Mouse (Mus musculus): ENCODE results near the gene B3glct. TPM values are rescaled to one million over a fixed set of nuclear protein-coding genes. Genes with fewer than 3 reads are reported as not detected.

B3glct gene
- polyA plus RNA-seq, 1 experiment from 2014 or later = 15.4 TPM

GRCm38 (mm10) chr5:149642783-149643509 is 35.1 kb upstream of the B3glct start:
- Histone ChIP-seq H3K9ac (ENCODE audit: low read depth, low read length) (no peak overlapping the region), H3K27ac (replicated peaks; ENCODE audit: low read depth, low read length) (no peak overlapping the region), H3K4me1 (ENCODE audit: control insufficient read depth, insufficient read depth, low read length) (no peaks in the 10 kb centered on the region), H3K36me3 (ENCODE audit: control insufficient read depth, insufficient read depth, low read length) (no peaks in the 10 kb centered on the region), H3K27me3 (replicated peaks; ENCODE audit: control insufficient read depth, insufficient read depth, low read length) (no peaks in the 10 kb centered on the region), H3K4me2 (ENCODE audit: low read depth, low read length) (no peak overlapping the region), H3K4me3 (ENCODE audit: low read depth, low read length) (no peak overlapping the region), H3K9me3 (ENCODE audit: control insufficient read depth, low read length) (no peaks in the 10 kb centered on the region)
- ATAC-seq (ENCODE audit: low read depth) (no peak), DNase-seq (ENCODE audit: low spot score) (no peak)
- 74% methylated on average over 11 of the region's 11 CpGs for WGBS

- Histone ChIP-seq H3K36me3 (ENCODE audit: control insufficient read depth, insufficient read depth, low read length) (no peaks in the 10 kb centered on the region), H3K4me1 (ENCODE audit: control insufficient read depth, insufficient read depth, low read length) (no peaks in the 10 kb centered on the region), H3K9ac (ENCODE audit: low read depth, low read length) (no peak overlapping the region), H3K4me3 (ENCODE audit: low read depth, low read length) (no peak overlapping the region), H3K27ac (replicated peaks; ENCODE audit: low read depth, low read length) (no peak overlapping the region), H3K27me3 (replicated peaks; ENCODE audit: control insufficient read depth, insufficient read depth, low read length) (no peaks in the 10 kb centered on the region), H3K4me2 (ENCODE audit: low read depth, low read length) (no peak overlapping the region), H3K9me3 (ENCODE audit: control insufficient read depth, low read length) (no peaks in the 10 kb centered on the region)
- ATAC-seq (ENCODE audit: low read depth) (no peak), DNase-seq (ENCODE audit: low spot score) (no peak)
- WGBS = 62% methylated on average over 8 of the region's 8 CpGs
Observed at GRCm38 (mm10) chr5:149647367-149648115, 30.5 kb upstream of the B3glct start.

GRCm38 (mm10) chr5:149648196-149648595 is 29.8 kb upstream of the B3glct start:
- H3K4me3 ChIP-seq (ENCODE audit: low read depth, low read length) = no peak overlapping the region
- H3K9me3 ChIP-seq (ENCODE audit: control insufficient read depth, low read length) = no peaks in the 10 kb centered on the region
- WGBS = 54% methylated on average over 4 of the region's 4 CpGs
- ATAC-seq (ENCODE audit: low read depth) (no peak), DNase-seq (ENCODE audit: low spot score) (no peak)
- no peaks in the 10 kb centered on the region for H3K36me3 ChIP-seq (ENCODE audit: control insufficient read depth, insufficient read depth, low read length)
- no peak overlapping the region for H3K4me2 ChIP-seq (ENCODE audit: low read depth, low read length)
- no peaks in the 10 kb centered on the region for H3K27me3 ChIP-seq (replicated peaks; ENCODE audit: control insufficient read depth, insufficient read depth, low read length)
- no peak overlapping the region for H3K9ac ChIP-seq (ENCODE audit: low read depth, low read length)
- no peaks in the 10 kb centered on the region for H3K4me1 ChIP-seq (ENCODE audit: control insufficient read depth, insufficient read depth, low read length)
- no peak overlapping the region for H3K27ac ChIP-seq (replicated peaks; ENCODE audit: low read depth, low read length)

- Histone ChIP-seq H3K4me1 (ENCODE audit: control insufficient read depth, insufficient read depth, low read length) (no peaks in the 10 kb centered on the region), H3K27ac (replicated peaks; ENCODE audit: low read depth, low read length) (no peak overlapping the region), H3K36me3 (ENCODE audit: control insufficient read depth, insufficient read depth, low read length) (no peaks in the 10 kb centered on the region), H3K4me3 (ENCODE audit: low read depth, low read length) (no peak overlapping the region), H3K4me2 (ENCODE audit: low read depth, low read length) (no peak overlapping the region), H3K27me3 (replicated peaks; ENCODE audit: control insufficient read depth, insufficient read depth, low read length) (no peaks in the 10 kb centered on the region), H3K9me3 (ENCODE audit: control insufficient read depth, low read length) (no peaks in the 10 kb centered on the region), H3K9ac (ENCODE audit: low read depth, low read length) (no peak overlapping the region)
- DNase-seq (ENCODE audit: low spot score) = no peak
- ATAC-seq (ENCODE audit: low read depth) = no peak
- WGBS = 75% methylated on average over 6 of the region's 6 CpGs
Observed at GRCm38 (mm10) chr5:149648895-149649406, 29.1 kb upstream of the B3glct start.

GRCm38 (mm10) chr5:149649499-149650178 is 28.4 kb upstream of the B3glct start:
- no peaks in the 10 kb centered on the region for H3K4me1 ChIP-seq (ENCODE audit: control insufficient read depth, insufficient read depth, low read length)
- no peaks in the 10 kb centered on the region for H3K36me3 ChIP-seq (ENCODE audit: control insufficient read depth, insufficient read depth, low read length)
- DNase-seq (ENCODE audit: low spot score) (no peak), ATAC-seq (ENCODE audit: low read depth) (no peak)
- 84% methylated on average over 14 of the region's 14 CpGs for WGBS
- H3K4me2 ChIP-seq (ENCODE audit: low read depth, low read length) = no peak overlapping the region
- no peak overlapping the region for H3K4me3 ChIP-seq (ENCODE audit: low read depth, low read length)
- H3K27ac ChIP-seq (replicated peaks; ENCODE audit: low read depth, low read length) = no peak overlapping the region
- no peaks in the 10 kb centered on the region for H3K9me3 ChIP-seq (ENCODE audit: control insufficient read depth, low read length)
- H3K9ac ChIP-seq (ENCODE audit: low read depth, low read length) = no peak overlapping the region
- H3K27me3 ChIP-seq (replicated peaks; ENCODE audit: control insufficient read depth, insufficient read depth, low read length) = no peaks in the 10 kb centered on the region

- ATAC-seq (ENCODE audit: low read depth) (no peak), DNase-seq (ENCODE audit: low spot score) (no peak)
- Histone ChIP-seq H3K9ac (ENCODE audit: low read depth, low read length) (no peak overlapping the region), H3K4me2 (ENCODE audit: low read depth, low read length) (no peak overlapping the region), H3K9me3 (ENCODE audit: control insufficient read depth, low read length) (no peaks in the 10 kb centered on the region), H3K36me3 (ENCODE audit: control insufficient read depth, insufficient read depth, low read length) (no peaks in the 10 kb centered on the region), H3K27ac (replicated peaks; ENCODE audit: low read depth, low read length) (no peak overlapping the region), H3K27me3 (replicated peaks; ENCODE audit: control insufficient read depth, insufficient read depth, low read length) (no peaks in the 10 kb centered on the region), H3K4me1 (ENCODE audit: control insufficient read depth, insufficient read depth, low read length) (no peaks in the 10 kb centered on the region), H3K4me3 (ENCODE audit: low read depth, low read length) (no peak overlapping the region)
- 59% methylated on average over 4 of the region's 4 CpGs for WGBS
Observed at GRCm38 (mm10) chr5:149650179-149650553, 27.9 kb upstream of the B3glct start.

GRCm38 (mm10) chr5:149655636-149656035 is 22.4 kb upstream of the B3glct start:
- 83% methylated on average over 9 of the region's 9 CpGs for WGBS
- Histone ChIP-seq H3K9me3 (ENCODE audit: control insufficient read depth, low read length) (no peaks in the 10 kb centered on the region), H3K27ac (replicated peaks; ENCODE audit: low read depth, low read length) (no peak overlapping the region), H3K36me3 (ENCODE audit: control insufficient read depth, insufficient read depth, low read length) (no peaks in the 10 kb centered on the region), H3K4me3 (ENCODE audit: low read depth, low read length) (no peak overlapping the region), H3K27me3 (replicated peaks; ENCODE audit: control insufficient read depth, insufficient read depth, low read length) (no peaks in the 10 kb centered on the region), H3K4me2 (ENCODE audit: low read depth, low read length) (no peak overlapping the region), H3K9ac (ENCODE audit: low read depth, low read length) (no peak overlapping the region), H3K4me1 (ENCODE audit: control insufficient read depth, insufficient read depth, low read length) (no peaks in the 10 kb centered on the region)
- ATAC-seq (ENCODE audit: low read depth) (no peak), DNase-seq (ENCODE audit: low spot score) (no peak)

GRCm38 (mm10) chr5:149658022-149658421 is 20.0 kb upstream of the B3glct start:
- H3K4me3 ChIP-seq (ENCODE audit: low read depth, low read length) = no peak overlapping the region
- DNase-seq (ENCODE audit: low spot score) = no peak
- H3K9me3 ChIP-seq (ENCODE audit: control insufficient read depth, low read length) = no peaks in the 10 kb centered on the region
- no peak for ATAC-seq (ENCODE audit: low read depth)
- H3K36me3 ChIP-seq (ENCODE audit: control insufficient read depth, insufficient read depth, low read length) = no peaks in the 10 kb centered on the region
- H3K27ac ChIP-seq (replicated peaks; ENCODE audit: low read depth, low read length) = no peak overlapping the region
- H3K9ac ChIP-seq (ENCODE audit: low read depth, low read length) = no peak overlapping the region
- no peaks in the 10 kb centered on the region for H3K4me1 ChIP-seq (ENCODE audit: control insufficient read depth, insufficient read depth, low read length)
- no peak overlapping the region for H3K4me2 ChIP-seq (ENCODE audit: low read depth, low read length)
- 67% methylated on average over 3 of the region's 3 CpGs for WGBS
- H3K27me3 ChIP-seq (replicated peaks; ENCODE audit: control insufficient read depth, insufficient read depth, low read length) = no peaks in the 10 kb centered on the region
